Mouse (Mus musculus): ENCODE data around the gene Stap1. TPM values are rescaled to one million over a fixed set of nuclear protein-coding genes. Genes with fewer than 3 reads are reported as not detected.

Stap1 gene
- polyA plus RNA-seq, 1 experiment from 2014 or later, result 0.54 TPM

DNA sequence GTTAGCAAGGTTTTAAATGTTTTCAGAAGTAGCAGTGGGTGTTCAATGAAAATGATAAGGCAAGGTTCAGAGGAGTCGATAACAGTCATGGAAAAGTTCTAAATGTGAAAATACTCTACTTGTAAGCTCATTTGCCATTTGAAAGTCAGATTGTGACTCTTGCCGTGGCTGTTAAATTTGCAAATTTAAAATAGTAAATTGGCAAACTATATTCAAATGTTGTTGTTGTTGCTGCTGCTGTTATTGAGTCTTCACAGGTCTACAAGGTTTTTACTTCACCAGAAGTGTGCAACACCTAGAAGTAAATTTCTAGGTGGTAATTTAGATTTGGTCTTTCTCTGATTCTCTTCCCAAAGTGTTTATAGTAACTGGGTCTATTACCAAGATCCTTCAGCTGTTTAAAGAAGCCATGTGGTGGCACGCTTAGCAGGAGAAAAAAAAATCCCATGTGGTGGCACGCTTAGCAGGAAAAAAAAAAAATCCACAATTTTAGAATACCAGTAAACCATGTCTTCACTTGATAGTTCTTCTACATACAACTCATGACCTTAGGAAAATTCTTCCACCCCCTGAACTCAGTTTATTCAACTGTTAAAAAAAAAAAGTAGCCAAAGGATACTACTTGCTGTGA, 1.3 kb downstream of the Stap1 start:
- Histone ChIP-seq H3K9ac (replicated peaks; ENCODE audit: low read depth, low read length) (no peak overlapping the region), H3K27me3 (ENCODE audit: control insufficient read depth, insufficient read depth, low read length) (no peaks in the 10 kb centered on the region), H3K27ac (ENCODE audit: low read depth, low read length) (no peak overlapping the region), H3K36me3 (ENCODE audit: control insufficient read depth, insufficient read depth, low read length) (no peaks in the 10 kb centered on the region), H3K9me3 (ENCODE audit: control insufficient read depth, low read length) (no peaks in the 10 kb centered on the region), H3K4me2 (ENCODE audit: low read depth, low read length) (no peak overlapping the region), H3K4me1 (ENCODE audit: control insufficient read depth, insufficient read depth, low read length) (no peaks in the 10 kb centered on the region), H3K4me3 (ENCODE audit: low read depth, low read length) (no peak overlapping the region)
- 91% methylated on average over 4 of the region's 4 CpGs for WGBS
- ATAC-seq (ENCODE audit: low read depth), result no peak

DNA sequence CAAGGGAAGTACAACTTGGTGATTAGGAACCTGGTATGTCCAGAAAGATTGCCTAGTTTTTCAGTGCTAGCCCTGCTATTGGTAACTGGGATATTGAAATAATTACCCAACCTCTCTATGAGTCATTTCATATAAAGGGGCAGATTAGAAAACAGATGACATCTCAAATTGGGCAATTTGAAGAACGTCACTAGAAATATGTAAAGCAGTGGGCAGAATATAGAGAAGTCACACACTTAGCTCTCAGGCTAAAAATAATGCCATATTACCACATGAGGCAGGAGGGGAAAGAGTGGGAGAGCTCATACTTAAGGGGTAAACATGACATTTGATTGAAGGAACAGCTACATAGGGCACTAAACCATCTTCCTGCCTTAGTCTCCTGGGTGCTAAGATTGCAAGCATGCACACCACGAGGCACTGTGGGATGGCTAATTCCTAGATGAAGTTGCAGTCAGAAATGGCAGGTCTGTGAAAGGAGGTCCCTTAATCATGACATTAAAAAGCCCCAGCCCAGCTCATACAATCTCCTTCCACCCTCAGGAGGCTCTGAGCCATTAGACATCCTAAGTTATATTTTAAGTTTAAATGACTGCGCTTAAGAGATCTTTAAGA, 7.3 kb downstream of the Stap1 start:
- Histone ChIP-seq H3K27ac (ENCODE audit: low read depth, low read length) (no peak overlapping the region), H3K27me3 (ENCODE audit: control insufficient read depth, insufficient read depth, low read length) (no peaks in the 10 kb centered on the region), H3K9ac (replicated peaks; ENCODE audit: low read depth, low read length) (no peak overlapping the region), H3K4me3 (ENCODE audit: low read depth, low read length) (no peak overlapping the region), H3K4me1 (ENCODE audit: control insufficient read depth, insufficient read depth, low read length) (no peaks in the 10 kb centered on the region), H3K4me2 (ENCODE audit: low read depth, low read length) (no peak overlapping the region), H3K36me3 (ENCODE audit: control insufficient read depth, insufficient read depth, low read length) (no peaks in the 10 kb centered on the region), H3K9me3 (ENCODE audit: control insufficient read depth, low read length) (no peaks in the 10 kb centered on the region)
- ATAC-seq (ENCODE audit: low read depth), result no peak
- WGBS, result 84% methylated on average over 3 of the region's 3 CpGs

DNA sequence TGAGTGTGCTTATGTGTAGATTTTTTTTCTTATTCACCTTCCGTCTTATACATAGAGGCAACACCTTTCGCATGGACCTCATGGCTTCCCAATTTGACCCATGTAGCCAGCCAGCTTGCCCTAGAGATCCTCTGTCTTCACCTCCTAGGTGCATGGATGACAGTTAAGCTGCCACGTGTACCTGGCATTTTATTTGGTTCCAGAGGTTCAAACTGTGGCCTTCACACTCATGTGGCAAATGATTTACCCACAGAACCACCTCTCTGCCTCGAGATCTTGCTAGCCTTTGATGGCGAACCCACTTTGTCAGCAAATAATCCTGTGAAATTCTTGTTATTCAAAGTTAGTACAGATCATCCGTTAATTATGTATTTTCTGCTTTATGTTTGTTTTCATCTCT, 12.4 kb downstream of the Stap1 start:
- Histone ChIP-seq H3K4me1 (ENCODE audit: control insufficient read depth, insufficient read depth, low read length) (no peaks in the 10 kb centered on the region), H3K4me2 (ENCODE audit: low read depth, low read length) (no peak overlapping the region), H3K9me3 (ENCODE audit: control insufficient read depth, low read length) (no peaks in the 10 kb centered on the region), H3K27ac (ENCODE audit: low read depth, low read length) (no peak overlapping the region), H3K4me3 (ENCODE audit: low read depth, low read length) (no peak overlapping the region), H3K9ac (replicated peaks; ENCODE audit: low read depth, low read length) (no peak overlapping the region), H3K27me3 (ENCODE audit: control insufficient read depth, insufficient read depth, low read length) (no peaks in the 10 kb centered on the region), H3K36me3 (ENCODE audit: control insufficient read depth, insufficient read depth, low read length) (no peaks in the 10 kb centered on the region)
- 85% methylated on average over 6 of the region's 6 CpGs for WGBS
- ATAC-seq (ENCODE audit: low read depth), result no peak

DNA sequence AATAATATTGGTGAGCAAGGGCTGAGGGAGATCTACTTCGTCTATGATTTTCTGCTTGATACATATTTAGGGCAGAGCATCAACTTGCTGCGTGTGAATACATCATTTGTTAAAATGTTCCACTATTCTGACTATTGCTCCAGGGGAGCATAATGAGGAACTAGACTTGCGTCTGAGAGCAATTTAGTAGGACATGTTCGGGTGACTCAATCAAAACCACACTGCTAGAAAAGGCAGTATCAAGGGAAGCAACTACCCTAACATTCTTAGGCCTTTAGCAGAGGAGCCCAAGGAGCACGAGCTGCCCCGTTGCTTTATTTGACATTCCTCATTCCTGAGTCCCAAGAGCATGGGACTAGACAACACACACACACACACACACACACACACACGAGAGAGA, 13.4 kb downstream of the Stap1 start:
- no peak overlapping the region for H3K4me3 ChIP-seq (ENCODE audit: low read depth, low read length)
- H3K4me2 ChIP-seq (ENCODE audit: low read depth, low read length), result no peak overlapping the region
- no peaks in the 10 kb centered on the region for H3K27me3 ChIP-seq (ENCODE audit: control insufficient read depth, insufficient read depth, low read length)
- ATAC-seq (ENCODE audit: low read depth), result no peak
- H3K9me3 ChIP-seq (ENCODE audit: control insufficient read depth, low read length), result no peaks in the 10 kb centered on the region
- H3K9ac ChIP-seq (replicated peaks; ENCODE audit: low read depth, low read length), result no peak overlapping the region
- H3K36me3 ChIP-seq (ENCODE audit: control insufficient read depth, insufficient read depth, low read length), result no peaks in the 10 kb centered on the region
- no peak overlapping the region for H3K27ac ChIP-seq (ENCODE audit: low read depth, low read length)
- no peaks in the 10 kb centered on the region for H3K4me1 ChIP-seq (ENCODE audit: control insufficient read depth, insufficient read depth, low read length)
- WGBS, result 83% methylated on average over 7 of the region's 7 CpGs

DNA sequence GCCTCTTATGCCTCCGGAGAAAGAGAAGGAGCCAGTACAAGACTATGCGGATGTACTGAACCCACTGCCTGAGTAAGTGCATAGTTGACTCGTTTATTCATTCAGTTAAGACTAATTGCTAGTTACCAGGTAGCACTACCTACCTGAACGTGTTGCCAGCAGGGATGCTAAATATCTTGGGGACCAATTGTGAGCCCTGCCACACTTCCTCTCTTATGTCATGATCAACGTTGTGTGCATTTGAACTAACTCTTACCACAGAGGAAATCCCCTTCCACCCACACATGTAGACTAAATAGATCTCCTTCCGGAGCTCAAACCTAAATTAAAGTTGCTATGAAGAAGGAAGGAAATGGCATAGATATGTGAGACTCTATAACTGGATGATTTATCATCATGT, 15.2 kb downstream of the Stap1 start:
- no peak for ATAC-seq (ENCODE audit: low read depth)
- H3K4me3 ChIP-seq (ENCODE audit: low read depth, low read length), result no peak overlapping the region
- no peak overlapping the region for H3K4me2 ChIP-seq (ENCODE audit: low read depth, low read length)
- WGBS, result 84% methylated on average over 6 of the region's 6 CpGs
- H3K9me3 ChIP-seq (ENCODE audit: control insufficient read depth, low read length), result no peaks in the 10 kb centered on the region
- H3K27ac ChIP-seq (ENCODE audit: low read depth, low read length), result no peak overlapping the region
- no peak overlapping the region for H3K9ac ChIP-seq (replicated peaks; ENCODE audit: low read depth, low read length)
- no peaks in the 10 kb centered on the region for H3K4me1 ChIP-seq (ENCODE audit: control insufficient read depth, insufficient read depth, low read length)
- no peaks in the 10 kb centered on the region for H3K27me3 ChIP-seq (ENCODE audit: control insufficient read depth, insufficient read depth, low read length)
- H3K36me3 ChIP-seq (ENCODE audit: control insufficient read depth, insufficient read depth, low read length), result no peaks in the 10 kb centered on the region

DNA sequence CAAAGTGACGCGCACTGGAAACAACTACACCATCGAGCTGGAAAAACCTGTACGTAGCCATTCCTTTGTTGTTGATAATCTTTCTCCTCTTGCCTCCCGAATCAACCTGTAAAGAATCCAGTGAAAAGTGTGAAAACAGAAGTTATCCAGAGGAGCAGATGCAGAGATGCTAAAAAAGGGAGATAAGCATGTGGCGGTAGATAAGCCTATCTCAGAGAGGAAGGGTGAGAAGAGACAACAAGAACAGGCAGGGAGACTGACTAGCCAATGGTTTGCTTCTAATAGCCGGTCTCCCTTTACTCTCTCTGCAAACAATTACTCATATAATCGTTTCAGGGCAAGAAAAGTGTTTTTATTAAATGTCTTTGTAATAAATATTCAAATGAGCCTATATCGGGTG, 23.2 kb downstream of the Stap1 start:
- Histone ChIP-seq H3K4me3 (ENCODE audit: low read depth, low read length) (no peak overlapping the region), H3K27me3 (ENCODE audit: control insufficient read depth, insufficient read depth, low read length) (no peaks in the 10 kb centered on the region), H3K4me1 (ENCODE audit: control insufficient read depth, insufficient read depth, low read length) (no peaks in the 10 kb centered on the region), H3K9ac (replicated peaks; ENCODE audit: low read depth, low read length) (no peak overlapping the region), H3K27ac (ENCODE audit: low read depth, low read length) (no peak overlapping the region), H3K4me2 (ENCODE audit: low read depth, low read length) (no peak overlapping the region), H3K36me3 (ENCODE audit: control insufficient read depth, insufficient read depth, low read length) (no peaks in the 10 kb centered on the region), H3K9me3 (ENCODE audit: control insufficient read depth, low read length) (no peaks in the 10 kb centered on the region)
- WGBS, result 92% methylated on average over 9 of the region's 9 CpGs
- no peak for ATAC-seq (ENCODE audit: low read depth)

DNA sequence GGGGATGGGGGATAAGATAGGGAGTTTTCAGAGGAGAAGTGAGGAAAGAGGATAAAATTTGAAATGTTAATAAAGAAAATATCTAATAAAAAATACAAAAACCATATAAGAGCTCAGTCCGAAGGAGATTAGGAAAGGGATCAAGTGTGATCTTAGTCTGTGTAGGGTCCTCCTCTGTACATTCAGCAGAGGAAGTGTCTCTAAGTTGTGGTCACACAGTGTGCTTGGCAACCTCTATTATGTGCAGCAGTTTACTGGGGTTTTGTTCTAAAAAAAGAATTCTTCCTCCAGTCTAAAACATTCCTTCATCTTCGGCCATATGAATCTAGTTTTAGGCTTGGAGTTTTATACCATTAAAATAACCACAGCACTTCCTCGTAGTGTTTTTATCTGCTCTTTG, 27.4 kb downstream of the Stap1 start:
- H3K4me1 ChIP-seq (ENCODE audit: control insufficient read depth, insufficient read depth, low read length), result no peaks in the 10 kb centered on the region
- ATAC-seq (ENCODE audit: low read depth), result no peak
- no peak overlapping the region for H3K4me2 ChIP-seq (ENCODE audit: low read depth, low read length)
- H3K36me3 ChIP-seq (ENCODE audit: control insufficient read depth, insufficient read depth, low read length), result no peaks in the 10 kb centered on the region
- H3K27me3 ChIP-seq (ENCODE audit: control insufficient read depth, insufficient read depth, low read length), result no peaks in the 10 kb centered on the region
- no peak overlapping the region for H3K9ac ChIP-seq (replicated peaks; ENCODE audit: low read depth, low read length)
- no peak overlapping the region for H3K4me3 ChIP-seq (ENCODE audit: low read depth, low read length)
- no peaks in the 10 kb centered on the region for H3K9me3 ChIP-seq (ENCODE audit: control insufficient read depth, low read length)
- 85% methylated on average over 3 of the region's 3 CpGs for WGBS
- H3K27ac ChIP-seq (ENCODE audit: low read depth, low read length), result no peak overlapping the region

DNA sequence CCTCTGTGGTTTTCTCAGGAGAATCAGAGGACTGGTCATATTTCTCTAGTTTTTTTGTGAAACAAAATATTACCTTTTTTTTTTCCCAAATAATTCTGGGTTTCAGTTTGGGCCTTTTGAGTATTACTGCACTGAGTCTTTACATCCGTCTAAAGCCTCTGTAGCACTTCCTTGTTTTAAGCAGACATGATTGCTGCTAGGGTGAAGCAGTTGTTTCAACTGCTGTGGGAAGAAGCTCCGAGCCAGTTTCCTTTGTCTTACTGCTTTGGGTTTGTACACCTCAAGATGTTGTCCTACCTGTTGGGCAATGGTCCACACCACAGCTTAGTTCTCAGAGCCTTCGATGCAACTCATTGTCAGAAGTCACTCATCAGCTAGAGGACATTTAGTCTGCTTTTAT, 29.1 kb downstream of the Stap1 start:
- 77% methylated on average over 3 of the region's 3 CpGs for WGBS
- H3K9ac ChIP-seq (replicated peaks; ENCODE audit: low read depth, low read length), result no peak overlapping the region
- no peaks in the 10 kb centered on the region for H3K36me3 ChIP-seq (ENCODE audit: control insufficient read depth, insufficient read depth, low read length)
- H3K4me2 ChIP-seq (ENCODE audit: low read depth, low read length), result no peak overlapping the region
- no peak for ATAC-seq (ENCODE audit: low read depth)
- H3K4me3 ChIP-seq (ENCODE audit: low read depth, low read length), result no peak overlapping the region
- no peaks in the 10 kb centered on the region for H3K27me3 ChIP-seq (ENCODE audit: control insufficient read depth, insufficient read depth, low read length)
- H3K27ac ChIP-seq (ENCODE audit: low read depth, low read length), result no peak overlapping the region
- no peaks in the 10 kb centered on the region for H3K4me1 ChIP-seq (ENCODE audit: control insufficient read depth, insufficient read depth, low read length)
- H3K9me3 ChIP-seq (ENCODE audit: control insufficient read depth, low read length), result no peaks in the 10 kb centered on the region

DNA sequence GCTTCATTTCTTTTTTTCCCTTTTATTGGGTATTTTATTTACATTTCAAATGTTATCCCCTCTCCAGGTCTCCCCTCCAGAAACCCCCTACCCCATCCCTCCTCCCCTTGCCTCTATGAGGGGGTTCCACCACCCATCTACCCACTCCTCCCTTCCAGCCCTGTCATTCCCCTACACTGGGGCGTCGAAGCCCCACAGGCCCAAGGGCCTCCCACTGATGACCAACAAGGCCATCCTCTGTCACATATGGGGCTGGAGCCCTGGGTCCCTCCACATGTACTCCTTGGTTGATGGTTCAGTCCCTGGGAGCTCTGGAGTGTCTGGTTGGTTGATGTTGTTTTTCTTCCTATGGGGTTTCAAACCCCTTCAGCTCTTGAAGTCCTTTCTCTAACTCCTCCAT, 30.6 kb downstream of the Stap1 start:
- Histone ChIP-seq H3K4me1 (ENCODE audit: control insufficient read depth, insufficient read depth, low read length) (no peaks in the 10 kb centered on the region), H3K27ac (ENCODE audit: low read depth, low read length) (no peak overlapping the region), H3K9ac (replicated peaks; ENCODE audit: low read depth, low read length) (no peak overlapping the region), H3K4me3 (ENCODE audit: low read depth, low read length) (no peak overlapping the region), H3K27me3 (ENCODE audit: control insufficient read depth, insufficient read depth, low read length) (no peaks in the 10 kb centered on the region), H3K36me3 (ENCODE audit: control insufficient read depth, insufficient read depth, low read length) (no peaks in the 10 kb centered on the region), H3K9me3 (ENCODE audit: control insufficient read depth, low read length) (no peaks in the 10 kb centered on the region), H3K4me2 (ENCODE audit: low read depth, low read length) (no peak overlapping the region)
- no peak for ATAC-seq (ENCODE audit: low read depth)
- WGBS, result 91% methylated on average over 2 of the region's 2 CpGs
